ENCODE assay signal across 8 mouse cellular contexts in the genomic region with DNA sequence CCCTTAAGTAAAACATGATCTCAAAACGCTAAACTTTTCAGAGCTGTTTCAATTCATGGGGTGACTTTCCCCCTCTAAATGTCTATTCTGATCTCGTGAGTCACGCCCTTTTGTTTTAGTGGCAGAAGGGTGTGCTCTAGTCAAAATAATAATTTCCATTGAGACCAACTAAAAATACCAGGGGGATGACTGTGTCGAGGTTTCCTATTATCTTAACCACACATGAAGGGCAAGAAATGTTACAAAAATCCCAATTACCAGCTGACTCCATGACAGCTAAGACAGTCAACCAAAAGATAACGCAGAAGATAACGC. TPM values are rescaled to one million over a fixed set of nuclear protein-coding genes. Genes with fewer than 3 reads are reported as not detected.
A peak's percentile ranks its signal among the peaks of the same experiment; 100 is the strongest.
DNase-seq lines count a peak whose midpoint lies in the region; ATAC-seq and TF ChIP-seq lines count a peak whose summit lies in the region.

No protein-coding gene starts in this region.

- DNase-seq in thymus, adult 2 months = no peak
- DNase-seq in adrenal gland, postnatal 10 days = no peak
- DNase-seq in thymus, postnatal 10 days (ENCODE audit: low spot score in 2 of 2) = no peak

- WGBS in embryonic facial prominence, embryonic 15.5 days = 41% methylated on average over 6 of the region's 6 CpGs
- WGBS in limb, embryonic 12.5 days = 64% methylated on average over 6 of the region's 6 CpGs
- WGBS in stomach, embryonic 15.5 days = 48% methylated on average over 6 of the region's 6 CpGs
- 43% methylated on average over 6 of the region's 6 CpGs for WGBS in thymus, adult 2 months

- TF ChIP-seq CTCF in thymus, adult 2 months (IDR thresholded peaks at IDR 0.05; ENCODE audit: borderline replicate concordance, control insufficient read depth, extremely low read depth, insufficient read depth, low read length, poor library complexity) = no peak

- peaks cover 35% of the 10 kb centered on the region for H3K36me3 ChIP-seq in megakaryocyte, embryonic 14.5 days (replicated peaks; ENCODE audit: low read length)
- no peaks in the 10 kb centered on the region for H3K36me3 ChIP-seq in embryonic facial prominence, embryonic 15.5 days
- no peaks in the 10 kb centered on the region for H3K36me3 ChIP-seq in limb, embryonic 12.5 days
- H3K36me3 ChIP-seq in stomach, embryonic 15.5 days = 0 out of 2 replicates have a peak, but pooled peaks cover 4% of the 10 kb centered on the region
- H3K36me3 ChIP-seq in thymus, adult 2 months (ENCODE audit: control insufficient read depth, insufficient read depth, low read length) = no peaks in the 10 kb centered on the region

- peak overlapping the region; percentile 100 for H3K4me3 ChIP-seq in megakaryocyte, embryonic 14.5 days (replicated peaks)
- H3K4me3 ChIP-seq in embryonic facial prominence, embryonic 15.5 days (replicated peaks) = peak overlapping the region; percentile 80
- H3K4me3 ChIP-seq in limb, embryonic 12.5 days (replicated peaks) = peak overlapping the region; percentile 69
- H3K4me3 ChIP-seq in stomach, embryonic 15.5 days (replicated peaks) = peak overlapping the region; percentile 81
- H3K4me3 ChIP-seq in thymus, adult 2 months (ENCODE audit: control insufficient read depth, insufficient read depth, low read length) = no peak overlapping the region

- peaks cover 44% of the 10 kb centered on the region for H3K4me1 ChIP-seq in megakaryocyte, embryonic 14.5 days
- peaks cover 23% of the 10 kb centered on the region for H3K4me1 ChIP-seq in embryonic facial prominence, embryonic 15.5 days
- peaks cover 14% of the 10 kb centered on the region for H3K4me1 ChIP-seq in limb, embryonic 12.5 days (replicated peaks)
- peaks cover 11% of the 10 kb centered on the region; the same call in 1 of the 2 replicates for H3K4me1 ChIP-seq in stomach, embryonic 15.5 days
- peaks cover 6% of the 10 kb centered on the region for H3K4me1 ChIP-seq in thymus, adult 2 months (replicated peaks; ENCODE audit: control insufficient read depth, insufficient read depth, low read length)

- TF ChIP-seq POLR2A in thymus, adult 2 months (IDR thresholded peaks at IDR 0.05; ENCODE audit: control insufficient read depth, extremely low read depth, insufficient read depth, low read length, poor library complexity) = no peak

- peaks cover 4% of the 10 kb centered on the region for H3K9me3 ChIP-seq in megakaryocyte, embryonic 14.5 days
- no peaks in the 10 kb centered on the region for H3K9me3 ChIP-seq in embryonic facial prominence, embryonic 15.5 days (replicated peaks)
- H3K9me3 ChIP-seq in limb, embryonic 12.5 days = no peaks in the 10 kb centered on the region
- H3K9me3 ChIP-seq in stomach, embryonic 15.5 days = no peaks in the 10 kb centered on the region

- peaks cover 12% of the 10 kb centered on the region for H3K27me3 ChIP-seq in megakaryocyte, embryonic 14.5 days (replicated peaks)
- no peaks in the 10 kb centered on the region; the same call in 1 of the 2 replicates for H3K27me3 ChIP-seq in embryonic facial prominence, embryonic 15.5 days
- H3K27me3 ChIP-seq in limb, embryonic 12.5 days = peaks cover 9% of the 10 kb centered on the region; the same call in 1 of the 2 replicates
- H3K27me3 ChIP-seq in stomach, embryonic 15.5 days (replicated peaks) = no peaks in the 10 kb centered on the region
- H3K27me3 ChIP-seq in thymus, adult 2 months (ENCODE audit: control insufficient read depth, insufficient read depth, low read length) = no peaks in the 10 kb centered on the region

- peak overlapping the region; percentile 97 for H3K4me2 ChIP-seq in embryonic facial prominence, embryonic 15.5 days (replicated peaks)
- H3K4me2 ChIP-seq in limb, embryonic 12.5 days = peak overlapping the region; percentile 100
- H3K4me2 ChIP-seq in stomach, embryonic 15.5 days = peak overlapping the region; percentile 96

- 0 out of 2 replicates have a peak overlapping the region, but pooled peaks have one; percentile 54 for H3K9ac ChIP-seq in embryonic facial prominence, embryonic 15.5 days
- H3K9ac ChIP-seq in limb, embryonic 12.5 days (replicated peaks) = no peak overlapping the region
- H3K9ac ChIP-seq in stomach, embryonic 15.5 days = no peak overlapping the region

- no peak for ATAC-seq in megakaryocyte, adult 5-6 weeks (ENCODE audit: poor library complexity, severe bottlenecking)
- ATAC-seq in embryonic facial prominence, embryonic 15.5 days (ENCODE audit: insufficient number of reproducible peaks, low FRiP score, low TSS enrichment, low read depth) = no peak
- ATAC-seq in limb, embryonic 12.5 days (ENCODE audit: insufficient number of reproducible peaks, insufficient read depth, low FRiP score, low TSS enrichment, low read depth) = no peak
- ATAC-seq in stomach, embryonic 15.5 days (ENCODE audit: insufficient read depth, low FRiP score, low read depth) = no peak

- no peak overlapping the region for H3K27ac ChIP-seq in embryonic facial prominence, embryonic 15.5 days (replicated peaks)
- no peak overlapping the region for H3K27ac ChIP-seq in limb, embryonic 12.5 days
- no peak overlapping the region for H3K27ac ChIP-seq in stomach, embryonic 15.5 days
- H3K27ac ChIP-seq in thymus, adult 2 months (ENCODE audit: control insufficient read depth, insufficient read depth, low read length) = no peak overlapping the region

RNA-seq across cellular contexts. Expression of gene Slc7a1, which starts 1.3 kb away (rescaled TPM):
- polyA plus RNA-seq in megakaryocyte, embryonic 14.5 days (2012; ENCODE audit: insufficient read depth, low replicate concordance) = 4.9 and 5.6 TPM in 2 replicates
- 17.2 and 18.6 TPM in 2 replicates for total RNA-seq in megakaryocyte, adult 5-6 weeks (2015)
- total RNA-seq in megakaryocyte, adult 5-6 weeks (2017) = 7.6 and 12.3 TPM in 2 replicates
- 19.1 and 20.1 TPM in 2 replicates for polyA plus RNA-seq in embryonic facial prominence, embryonic 15.5 days (2015; fragmentation: Nextera tagmentation; extraction: Ambion mirVana)
- 12.0 and 12.6 TPM in 2 replicates for polyA plus RNA-seq in limb, embryonic 12.5 days (2016; fragmentation: Nextera tagmentation; extraction: Ambion mirVana)
- polyA plus RNA-seq in stomach, embryonic 15.5 days (2015; fragmentation: Nextera tagmentation; extraction: Ambion mirVana) = 24.6 and 28.1 TPM in 2 replicates
- 12.8 and 17.2 TPM in 2 replicates for polyA plus RNA-seq in thymus, adult 2 months (2012; rRNA removed)
- total RNA-seq in adrenal gland, postnatal 10 days (2021) = 10 to 100 TPM; 53.0 to 60.6 TPM
